Mouse (Mus musculus) frontal cortex, adult (tissue): ENCODE measurements around the gene Rrp12.

Source experiments
- ATAC-seq: cut with Nextera tagmentation; 2 replicates; pipeline ENCODE4 v1.9.2; 2017; ENCODE audit warnings: mild to moderate bottlenecking, moderate library complexity, mixed read lengths; ENCODE audit not compliant: low TSS enrichment

Gene Rrp12

GRCm38 (mm10) chr19:41829381-41830105 lies 66.4 kb downstream of the Rrp12 start, which contains the start of gene Frat1:
Gene Frat1 (plus strand): TSS chr19:41829970.
- peak; percentile 87 for ATAC-seq

GRCm38 (mm10) chr19:41828941-41829340 lies 67.0 kb downstream of the Rrp12 start:
- no peak for ATAC-seq

- no peak for ATAC-seq
These were observed 69.4 kb downstream of the Rrp12 start for GRCm38 (mm10) chr19:41826529-41826928.

GRCm38 (mm10) chr19:41824950-41825349 lies 71.0 kb downstream of the Rrp12 start:
- no peak for ATAC-seq

- no peak for ATAC-seq
These were observed 73.4 kb downstream of the Rrp12 start for GRCm38 (mm10) chr19:41822589-41822988.

- no peak for ATAC-seq
These were observed 74.5 kb downstream of the Rrp12 start for GRCm38 (mm10) chr19:41821436-41821835.

- no peak for ATAC-seq
These were observed 77.2 kb downstream of the Rrp12 start for GRCm38 (mm10) chr19:41818749-41819148.

GRCm38 (mm10) chr19:41817325-41817724 lies 78.6 kb downstream of the Rrp12 start:
- ATAC-seq, result no peak

- no peak for ATAC-seq
These were observed 79.1 kb downstream of the Rrp12 start for GRCm38 (mm10) chr19:41816915-41817314.

- ATAC-seq, result no peak
These were observed 79.6 kb downstream of the Rrp12 start for GRCm38 (mm10) chr19:41816410-41816809.

GRCm38 (mm10) chr19:41813374-41813773 lies 82.6 kb downstream of the Rrp12 start:
- ATAC-seq, result no peak
